Mouse (Mus musculus): ENCODE data around the gene Lars2. TPM values are rescaled to one million over a fixed set of nuclear protein-coding genes. Genes with fewer than 3 reads are reported as not detected.
"Not testable (repeated sequence)": the region's sequence is repeated elsewhere in the genome, so short reads cannot be mapped to it uniquely, and the experiment has no call there.

The Lars2 gene
- polyA plus RNA-seq, 1 experiment from 2014 or later, result 1,220 TPM

GRCm38 (mm10) chr9:123429863-123430262 is 63.1 kb downstream of the Lars2 start:
- 82% methylated on average over 4 of the region's 4 CpGs for WGBS
- DNase-seq (ENCODE audit: low spot score), result no peak

DNA sequence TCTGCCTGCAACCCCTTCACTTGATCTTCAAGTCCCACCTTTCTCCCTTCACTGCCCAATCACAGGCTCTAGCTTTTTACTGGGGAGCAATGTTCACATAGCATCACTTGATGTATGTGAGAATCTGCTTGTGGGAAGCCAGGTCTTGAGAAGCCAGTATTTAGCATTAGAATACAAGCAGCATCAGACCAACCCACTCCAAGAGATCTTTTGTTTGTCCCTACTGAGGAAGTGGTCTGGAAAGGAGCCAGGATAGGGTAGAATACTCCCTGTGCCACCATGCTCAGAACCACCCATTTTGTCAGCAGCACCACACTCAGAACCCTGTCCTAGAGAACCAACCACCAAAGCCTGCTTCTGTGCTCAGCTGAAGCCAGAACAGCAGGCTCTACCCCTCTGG is 64.2 kb downstream of the Lars2 start:
- Histone ChIP-seq H3K36me3 (replicated peaks; ENCODE audit: control insufficient read depth, insufficient read depth) (peaks cover 38% of the 10 kb centered on the region), H3K9me3 (ENCODE audit: control insufficient read depth, low read length) (no peaks in the 10 kb centered on the region), H3K27me3 (ENCODE audit: control insufficient read depth, insufficient read depth, low read length) (no peaks in the 10 kb centered on the region), H3K4me3 (replicated peaks; ENCODE audit: low read length) (no peak overlapping the region), H3K27ac (no peak overlapping the region), H3K4me2 (replicated peaks) (no peak overlapping the region), H3K9ac (no peak overlapping the region), H3K4me1 (replicated peaks; ENCODE audit: control insufficient read depth, insufficient read depth, low read length) (no peaks in the 10 kb centered on the region)
- ATAC-seq (ENCODE audit: low FRiP score) (no peak), DNase-seq (ENCODE audit: low spot score) (no peak)

More at GRCm38 (mm10) chr9:123429863-123430262, 63.1 kb downstream of the Lars2 start:
- no peak overlapping the region for H3K4me2 ChIP-seq (replicated peaks)
- no peaks in the 10 kb centered on the region for H3K27me3 ChIP-seq (ENCODE audit: control insufficient read depth, insufficient read depth, low read length)
- peaks cover 36% of the 10 kb centered on the region; the same call in 1 of the 2 replicates for H3K36me3 ChIP-seq (replicated peaks; ENCODE audit: control insufficient read depth, insufficient read depth)
- H3K9ac ChIP-seq, result no peak overlapping the region
- H3K9me3 ChIP-seq (ENCODE audit: control insufficient read depth, low read length), result no peaks in the 10 kb centered on the region
- H3K4me1 ChIP-seq (replicated peaks; ENCODE audit: control insufficient read depth, insufficient read depth, low read length), result no peaks in the 10 kb centered on the region
- H3K27ac ChIP-seq, result no peak overlapping the region
- no peak for ATAC-seq (ENCODE audit: low FRiP score)
- H3K4me3 ChIP-seq (replicated peaks; ENCODE audit: low read length), result no peak overlapping the region

DNA sequence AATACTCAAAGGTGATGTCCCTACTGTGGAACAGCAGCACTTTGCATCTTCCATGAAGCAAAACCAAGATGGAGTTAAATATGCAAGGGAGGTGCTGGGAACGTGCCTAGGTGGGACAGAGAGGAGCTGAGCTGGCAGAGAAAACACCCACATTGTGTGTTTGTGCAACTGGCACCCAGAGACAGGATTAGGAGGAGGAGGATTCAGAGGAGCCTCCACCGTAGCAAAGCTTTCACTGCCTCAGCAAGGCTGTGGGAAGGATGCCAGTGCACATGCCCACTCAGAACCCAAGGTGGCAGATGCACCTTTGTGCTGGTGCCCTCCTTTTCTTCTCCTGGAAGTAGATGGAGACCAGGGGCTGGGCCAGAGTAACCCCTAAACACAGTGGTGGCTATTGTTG is 71.5 kb downstream of the Lars2 start:
- H3K36me3 ChIP-seq (replicated peaks; ENCODE audit: control insufficient read depth, insufficient read depth), result peaks cover 50% of the 10 kb centered on the region
- DNase-seq (ENCODE audit: low spot score), result no peak
- 75% methylated on average over 2 of the region's 2 CpGs for WGBS
- H3K27me3 ChIP-seq (ENCODE audit: control insufficient read depth, insufficient read depth, low read length), result no peaks in the 10 kb centered on the region
- ATAC-seq (ENCODE audit: low FRiP score), result no peak
- no peak overlapping the region for H3K9ac ChIP-seq
- no peaks in the 10 kb centered on the region for H3K9me3 ChIP-seq (ENCODE audit: control insufficient read depth, low read length)
- H3K4me1 ChIP-seq (replicated peaks; ENCODE audit: control insufficient read depth, insufficient read depth, low read length), result no peaks in the 10 kb centered on the region
- H3K4me3 ChIP-seq (replicated peaks; ENCODE audit: low read length), result no peak overlapping the region
- no peak overlapping the region for H3K4me2 ChIP-seq (replicated peaks)
- H3K27ac ChIP-seq, result no peak overlapping the region

- no peak overlapping the region for H3K4me3 ChIP-seq (replicated peaks; ENCODE audit: low read length)
- H3K36me3 ChIP-seq (replicated peaks; ENCODE audit: control insufficient read depth, insufficient read depth), result peaks cover 43% of the 10 kb centered on the region
- ATAC-seq (ENCODE audit: low FRiP score) (no peak; the same call in 1 of the 2 replicates), DNase-seq (ENCODE audit: low spot score) (peak; percentile 70)
- H3K27ac ChIP-seq, result no peak overlapping the region
- no peak overlapping the region for H3K4me2 ChIP-seq (replicated peaks)
- H3K9me3 ChIP-seq (ENCODE audit: control insufficient read depth, low read length), result no peaks in the 10 kb centered on the region
- H3K9ac ChIP-seq, result no peak overlapping the region; the same call in 1 of the 2 replicates
- WGBS, result 27% methylated on average over 5 of the region's 5 CpGs
- no peaks in the 10 kb centered on the region for H3K27me3 ChIP-seq (ENCODE audit: control insufficient read depth, insufficient read depth, low read length)
- H3K4me1 ChIP-seq (replicated peaks; ENCODE audit: control insufficient read depth, insufficient read depth, low read length), result no peaks in the 10 kb centered on the region
These were observed 73.7 kb downstream of the Lars2 start for GRCm38 (mm10) chr9:123440230-123441058.

DNA sequence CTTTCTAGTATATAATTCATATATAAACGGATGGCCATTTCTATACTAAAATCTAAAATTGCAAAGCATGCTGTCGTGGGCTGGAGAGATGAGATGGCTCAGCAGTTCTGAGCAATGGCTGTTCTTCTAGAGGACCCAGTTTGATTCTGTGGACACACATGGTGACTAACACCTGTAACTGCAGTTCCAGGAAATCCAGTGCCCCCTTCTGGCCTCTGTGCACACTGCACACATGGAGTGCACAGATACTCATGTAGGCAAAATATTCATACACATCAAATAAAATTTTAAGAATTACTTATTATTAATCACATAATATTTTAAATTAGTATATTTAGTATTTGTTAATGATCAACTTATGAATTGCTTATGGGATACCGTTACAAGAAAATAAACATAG is 80.4 kb downstream of the Lars2 start:
- not testable (repeated sequence) for H3K36me3 ChIP-seq (replicated peaks; ENCODE audit: control insufficient read depth, insufficient read depth); H3K9ac ChIP-seq; ATAC-seq (ENCODE audit: low FRiP score); H3K4me1 ChIP-seq (replicated peaks; ENCODE audit: control insufficient read depth, insufficient read depth, low read length); DNase-seq (ENCODE audit: low spot score); H3K4me3 ChIP-seq (replicated peaks; ENCODE audit: low read length); H3K27ac ChIP-seq; H3K27me3 ChIP-seq (ENCODE audit: control insufficient read depth, insufficient read depth, low read length); H3K4me2 ChIP-seq (replicated peaks); H3K9me3 ChIP-seq (ENCODE audit: control insufficient read depth, low read length)
- WGBS, result 96% methylated on average over 3 of the region's 3 CpGs

DNA sequence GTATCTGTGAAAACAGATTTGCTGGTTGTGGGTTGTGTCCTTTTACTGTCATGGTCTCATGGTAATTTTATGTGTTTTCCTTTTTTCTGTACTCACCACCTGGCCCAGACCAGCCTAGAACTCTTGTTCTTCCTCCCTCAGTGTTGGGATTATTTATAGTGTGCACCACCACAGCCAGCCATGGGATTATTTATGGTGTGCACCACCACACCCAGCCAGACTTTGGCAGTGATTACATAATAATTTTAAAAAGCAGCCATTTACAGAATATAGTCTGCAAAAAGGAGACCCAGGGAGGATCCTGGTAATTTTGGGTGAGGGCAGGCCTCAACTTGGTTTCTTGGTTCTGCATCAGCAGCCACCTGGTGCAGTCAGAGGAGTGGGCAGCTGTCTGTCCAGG is 81.9 kb downstream of the Lars2 start:
- no peak overlapping the region for H3K27ac ChIP-seq
- H3K4me1 ChIP-seq (replicated peaks; ENCODE audit: control insufficient read depth, insufficient read depth, low read length), result no peaks in the 10 kb centered on the region
- no peaks in the 10 kb centered on the region for H3K27me3 ChIP-seq (ENCODE audit: control insufficient read depth, insufficient read depth, low read length)
- H3K36me3 ChIP-seq (replicated peaks; ENCODE audit: control insufficient read depth, insufficient read depth), result 0 out of 2 replicates have a peak, but pooled peaks cover 13% of the 10 kb centered on the region
- H3K4me3 ChIP-seq (replicated peaks; ENCODE audit: low read length), result no peak overlapping the region
- no peak for DNase-seq (ENCODE audit: low spot score)
- H3K9ac ChIP-seq, result no peak overlapping the region
- H3K9me3 ChIP-seq (ENCODE audit: control insufficient read depth, low read length), result no peaks in the 10 kb centered on the region
- no peak overlapping the region for H3K4me2 ChIP-seq (replicated peaks)
- no peak for ATAC-seq (ENCODE audit: low FRiP score)

DNA sequence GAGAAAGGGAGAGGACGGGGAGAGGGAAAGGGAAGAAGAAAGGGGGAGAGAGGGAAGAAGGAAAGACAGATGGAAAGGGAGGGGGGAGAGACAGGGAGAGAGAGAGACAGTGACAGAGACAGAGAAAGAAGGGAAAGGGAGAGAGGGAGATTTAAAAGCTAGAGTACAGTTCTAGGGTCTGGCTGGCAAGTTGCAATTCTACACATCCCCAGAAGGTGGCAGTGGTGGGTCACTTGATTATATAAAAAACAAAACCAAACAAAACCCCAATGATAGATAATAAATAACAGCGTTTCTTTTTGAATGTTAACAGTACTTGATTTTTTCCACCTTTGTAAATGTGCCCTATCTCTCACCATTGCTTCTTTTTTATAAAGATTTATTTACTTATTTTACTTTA is 83.4 kb downstream of the Lars2 start:
- WGBS, result 46% methylated on average over 2 of the region's 2 CpGs
- DNase-seq (ENCODE audit: low spot score), result peak; percentile 80

DNA sequence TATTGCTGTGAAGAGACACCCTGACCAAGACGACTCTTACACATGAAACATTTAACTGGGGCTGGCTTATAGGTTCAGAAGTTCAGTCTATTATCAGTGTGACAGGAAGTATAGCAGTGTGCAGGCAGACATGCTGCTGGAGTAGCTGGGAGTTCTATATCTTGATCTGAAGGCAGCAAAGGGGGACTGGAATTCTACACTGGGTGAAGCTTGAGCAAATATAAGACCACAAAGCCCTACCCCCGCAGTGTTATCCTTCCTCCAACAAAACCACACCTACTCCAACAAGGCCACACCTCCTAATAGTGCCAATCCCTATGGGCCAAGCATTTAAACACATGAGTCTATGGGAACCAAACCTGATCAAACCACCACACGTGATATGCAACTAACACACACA is 85.0 kb downstream of the Lars2 start:
- no peak for ATAC-seq (ENCODE audit: low FRiP score)
- Histone ChIP-seq H3K4me3 (replicated peaks; ENCODE audit: low read length) (no peak overlapping the region), H3K9me3 (ENCODE audit: control insufficient read depth, low read length) (no peaks in the 10 kb centered on the region), H3K9ac (no peak overlapping the region), H3K27ac (no peak overlapping the region), H3K4me2 (replicated peaks) (no peak overlapping the region), H3K36me3 (replicated peaks; ENCODE audit: control insufficient read depth, insufficient read depth) (peaks cover 25% of the 10 kb centered on the region), H3K27me3 (ENCODE audit: control insufficient read depth, insufficient read depth, low read length) (no peaks in the 10 kb centered on the region), H3K4me1 (replicated peaks; ENCODE audit: control insufficient read depth, insufficient read depth, low read length) (no peaks in the 10 kb centered on the region)
- DNase-seq (ENCODE audit: low spot score), result no peak
- 80% methylated on average over 3 of the region's 3 CpGs for WGBS

More for the DNA sequence above, 83.4 kb downstream of the Lars2 start:
- Histone ChIP-seq H3K4me2 (replicated peaks) (no peak overlapping the region), H3K27ac (no peak overlapping the region), H3K27me3 (ENCODE audit: control insufficient read depth, insufficient read depth, low read length) (no peaks in the 10 kb centered on the region), H3K4me3 (replicated peaks; ENCODE audit: low read length) (no peak overlapping the region), H3K36me3 (replicated peaks; ENCODE audit: control insufficient read depth, insufficient read depth) (peaks cover 17% of the 10 kb centered on the region; the same call in 1 of the 2 replicates), H3K9ac (no peak overlapping the region), H3K4me1 (replicated peaks; ENCODE audit: control insufficient read depth, insufficient read depth, low read length) (no peaks in the 10 kb centered on the region), H3K9me3 (ENCODE audit: control insufficient read depth, low read length) (no peaks in the 10 kb centered on the region)
- no peak for ATAC-seq (ENCODE audit: low FRiP score)

- ATAC-seq (ENCODE audit: low FRiP score), result no peak
- H3K4me2 ChIP-seq (replicated peaks), result no peak overlapping the region
- WGBS, result 71% methylated on average over 9 of the region's 9 CpGs
- no peak overlapping the region for H3K9ac ChIP-seq
- H3K9me3 ChIP-seq (ENCODE audit: control insufficient read depth, low read length), result no peaks in the 10 kb centered on the region
- H3K27me3 ChIP-seq (ENCODE audit: control insufficient read depth, insufficient read depth, low read length), result no peaks in the 10 kb centered on the region
- no peak overlapping the region for H3K4me3 ChIP-seq (replicated peaks; ENCODE audit: low read length)
- H3K27ac ChIP-seq, result no peak overlapping the region
- DNase-seq (ENCODE audit: low spot score), result no peak
- peaks cover 25% of the 10 kb centered on the region for H3K36me3 ChIP-seq (replicated peaks; ENCODE audit: control insufficient read depth, insufficient read depth)
- H3K4me1 ChIP-seq (replicated peaks; ENCODE audit: control insufficient read depth, insufficient read depth, low read length), result no peaks in the 10 kb centered on the region
These were observed 90.2 kb downstream of the Lars2 start for GRCm38 (mm10) chr9:123456634-123457602.
